Mouse (Mus musculus): ENCODE measurements around the gene Smu1.

DNA sequence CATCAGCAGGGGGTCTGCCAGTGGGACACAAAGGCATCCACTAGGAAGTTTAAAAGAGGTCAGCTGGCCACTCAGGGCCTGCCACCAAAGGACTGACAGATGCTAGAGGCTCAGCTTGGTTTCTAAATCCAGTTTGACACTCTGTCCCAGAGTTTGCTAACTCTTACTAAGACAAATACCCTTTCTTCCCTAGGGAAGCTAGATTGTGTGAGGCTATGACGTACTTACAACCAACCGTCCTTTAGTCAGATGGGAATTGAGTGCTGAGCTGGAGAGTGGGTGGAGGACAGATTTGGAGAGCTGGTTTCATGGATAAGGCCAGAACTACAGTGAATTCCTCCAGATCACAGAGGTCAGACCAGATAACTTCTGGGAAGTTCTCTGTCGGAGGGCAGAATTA is 43.1 kb upstream of the Smu1 start:
- TF ChIP-seq CTCF (IDR thresholded peaks at IDR 0.05; ENCODE audit: low read depth) (no peak), EP300 (IDR thresholded peaks at IDR 0.05; ENCODE audit: low read depth) (no peak)

Data from heart, postnatal 0 days (tissue).